Mouse (Mus musculus) naive thymus-derived CD4-positive, alpha-beta T cell, adult 2 months (primary cell): Measurements from ENCODE around the gene Nbea.
"Not testable (repeated sequence)": the region's sequence is repeated elsewhere in the genome, so short reads cannot be mapped to it uniquely, and the experiment has no call there.

ENCODE experiments used
- DNase-seq: peaks from one replicate; pipeline ENCODE4 v3.0.0-alpha.2; 2011; ENCODE audit warnings: low read depth

Gene Nbea

GRCm38 (mm10) chr3:56034596-56034995, 148.9 kb downstream of the Nbea start:
- DNase-seq, result no peak

- no peak for DNase-seq
These were observed 165.0 kb downstream of the Nbea start for GRCm38 (mm10) chr3:56018494-56018893.

GRCm38 (mm10) chr3:56011132-56011531, 172.4 kb downstream of the Nbea start:
- DNase-seq, result no peak

GRCm38 (mm10) chr3:56007991-56008390, 175.5 kb downstream of the Nbea start:
- peak; percentile 16 for DNase-seq

- DNase-seq, result peak; percentile 42
These were observed 183.2 kb downstream of the Nbea start for GRCm38 (mm10) chr3:56000259-56000658.

- no peak for DNase-seq
These were observed 205.1 kb downstream of the Nbea start for GRCm38 (mm10) chr3:55978361-55978760.

- not testable (repeated sequence) for DNase-seq
These were observed 206.5 kb downstream of the Nbea start for GRCm38 (mm10) chr3:55976986-55977385.

GRCm38 (mm10) chr3:55965723-55966156, 217.8 kb downstream of the Nbea start:
- DNase-seq, result no peak

- no peak for DNase-seq
These were observed 220.5 kb downstream of the Nbea start for GRCm38 (mm10) chr3:55963032-55963431.

GRCm38 (mm10) chr3:55949994-55950393, 233.5 kb downstream of the Nbea start:
- no peak for DNase-seq

GRCm38 (mm10) chr3:55949148-55949547, 234.4 kb downstream of the Nbea start:
- no peak for DNase-seq

- no peak for DNase-seq
These were observed 256.2 kb downstream of the Nbea start for GRCm38 (mm10) chr3:55927343-55927742.

- no peak for DNase-seq
These were observed 274.2 kb downstream of the Nbea start for GRCm38 (mm10) chr3:55909290-55909689.

- no peak for DNase-seq
These were observed 292.9 kb downstream of the Nbea start for GRCm38 (mm10) chr3:55890574-55890973.

- DNase-seq, result no peak
These were observed 294.3 kb downstream of the Nbea start for GRCm38 (mm10) chr3:55889227-55889626.

GRCm38 (mm10) chr3:55887829-55888210, 295.7 kb downstream of the Nbea start:
- no peak for DNase-seq

- DNase-seq, result no peak
These were observed 296.2 kb downstream of the Nbea start for GRCm38 (mm10) chr3:55887193-55887828.

- no peak for DNase-seq
These were observed 310.3 kb downstream of the Nbea start for GRCm38 (mm10) chr3:55872944-55873924.

- no peak for DNase-seq
These were observed 331.0 kb downstream of the Nbea start for GRCm38 (mm10) chr3:55852488-55852887.

GRCm38 (mm10) chr3:55847115-55847514, 336.4 kb downstream of the Nbea start:
- DNase-seq, result no peak

- no peak for DNase-seq
These were observed 346.3 kb downstream of the Nbea start for GRCm38 (mm10) chr3:55837188-55837587.

- DNase-seq, result no peak
These were observed 348.3 kb downstream of the Nbea start for GRCm38 (mm10) chr3:55835207-55835606.

GRCm38 (mm10) chr3:55830226-55830625, 353.3 kb downstream of the Nbea start:
- no peak for DNase-seq
